Mouse (Mus musculus) kidney, embryonic 15.5 days (tissue): ENCODE measurements at regions not wholly inside any gene's neighbourhood (a gene's known extent, or its start where the extent isn't known, plus 50 kb on each side); places are given as distances from the start of the nearest gene placed in this dataset.

Source experiments
- ATAC-seq: fragments of 200-750 bp; cut with Nextera tagmentation; replicated peaks from 2 replicates; pipeline ENCODE4 v1.8.0; 2017; ENCODE audit warnings: moderate TSS enrichment; ENCODE audit not compliant: low FRiP score
- H3K27ac ChIP-seq: fragments of 300-500 bp; sonication (generic); 2 replicates; pipeline ENCODE4 v1.5.1; 2015; ENCODE audit warnings: mild to moderate bottlenecking, inconsistent platforms
- H3K27me3 ChIP-seq: fragments of 300-500 bp; sonication (generic); 2 replicates; pipeline ENCODE4 v1.6.1; 2015; ENCODE audit warnings: inconsistent platforms
- H3K36me3 ChIP-seq: fragments of 300-500 bp; sonication (generic); 2 replicates; pipeline ENCODE4 v1.6.1; 2015; ENCODE audit warnings: inconsistent platforms
- H3K4me1 ChIP-seq: fragments of 300-500 bp; sonication (generic); 2 replicates; pipeline ENCODE4 v1.6.1; 2015; ENCODE audit warnings: inconsistent platforms
- H3K4me2 ChIP-seq: fragments of 300-500 bp; sonication (generic); 2 replicates; pipeline ENCODE4 v1.6.1; 2015; ENCODE audit warnings: moderate library complexity, mild to moderate bottlenecking, inconsistent platforms
- H3K4me3 ChIP-seq: fragments of 300-500 bp; sonication (generic); replicated peaks from 2 replicates; pipeline ENCODE4 v1.5.1; 2015; ENCODE audit warnings: mild to moderate bottlenecking, inconsistent platforms
- H3K9ac ChIP-seq: fragments of 300-500 bp; sonication (generic); 2 replicates; pipeline ENCODE4 v1.6.1; 2015; ENCODE audit warnings: mild to moderate bottlenecking, inconsistent platforms
- H3K9me3 ChIP-seq: fragments of 300-500 bp; sonication (generic); replicated peaks from 2 replicates; pipeline ENCODE4 v1.6.1; 2016; ENCODE audit warnings: inconsistent platforms
- WGBS: fragments of 180-500 bp; shearing (Covaris S2); methylation state at CpG from one replicate; pipeline ENCODE4 v1.1.7; 2015; ENCODE audit warnings: mixed read lengths; 5-methylcytosine and 5-hydroxymethylcytosine counted together

GRCm38 (mm10) chr9:23050751-23051150 is 172.1 kb upstream of the Bmper start:
- H3K4me3 ChIP-seq: no peak overlapping the region
- H3K27ac ChIP-seq: no peak overlapping the region
- 46% methylated on average over 2 of the region's 2 CpGs for WGBS
- no peaks in the 10 kb centered on the region for H3K4me1 ChIP-seq
- no peaks in the 10 kb centered on the region for H3K27me3 ChIP-seq
- no peak overlapping the region for H3K4me2 ChIP-seq
- H3K9ac ChIP-seq: no peak overlapping the region
- no peaks in the 10 kb centered on the region for H3K9me3 ChIP-seq
- no peak for ATAC-seq
- no peaks in the 10 kb centered on the region for H3K36me3 ChIP-seq

GRCm38 (mm10) chr9:23059526-23059925 is 163.3 kb upstream of the Bmper start:
- H3K9me3 ChIP-seq: no peaks in the 10 kb centered on the region
- no peak overlapping the region for H3K9ac ChIP-seq
- no peak overlapping the region for H3K4me2 ChIP-seq
- no peak overlapping the region for H3K4me3 ChIP-seq
- 68% methylated on average over 4 of the region's 4 CpGs for WGBS
- peaks cover 34% of the 10 kb centered on the region for H3K4me1 ChIP-seq
- no peaks in the 10 kb centered on the region for H3K36me3 ChIP-seq
- no peaks in the 10 kb centered on the region for H3K27me3 ChIP-seq
- no peak overlapping the region for H3K27ac ChIP-seq
- ATAC-seq: no peak

GRCm38 (mm10) chr9:23060526-23060925 is 162.3 kb upstream of the Bmper start:
- Histone ChIP-seq H3K9me3 (no peaks in the 10 kb centered on the region), H3K27ac (peak overlapping the region; percentile 50; the same call in 1 of the 2 replicates), H3K4me2 (no peak overlapping the region), H3K4me3 (no peak overlapping the region), H3K27me3 (no peaks in the 10 kb centered on the region), H3K9ac (no peak overlapping the region), H3K4me1 (peaks cover 34% of the 10 kb centered on the region), H3K36me3 (no peaks in the 10 kb centered on the region)
- ATAC-seq: no peak

GRCm38 (mm10) chr9:23061179-23061929 is 161.5 kb upstream of the Bmper start:
- Histone ChIP-seq H3K4me3 (no peak overlapping the region), H3K36me3 (no peaks in the 10 kb centered on the region), H3K4me1 (peaks cover 34% of the 10 kb centered on the region), H3K27ac (peak overlapping the region; percentile 50), H3K4me2 (no peak overlapping the region), H3K9ac (no peak overlapping the region), H3K27me3 (no peaks in the 10 kb centered on the region), H3K9me3 (no peaks in the 10 kb centered on the region)
- 18% methylated on average over 4 of the region's 4 CpGs for WGBS
- ATAC-seq: no peak

- Histone ChIP-seq H3K9ac (no peak overlapping the region), H3K36me3 (no peaks in the 10 kb centered on the region), H3K27me3 (no peaks in the 10 kb centered on the region), H3K4me1 (peaks cover 34% of the 10 kb centered on the region), H3K9me3 (no peaks in the 10 kb centered on the region), H3K4me2 (no peak overlapping the region), H3K27ac (peak overlapping the region; percentile 50), H3K4me3 (no peak overlapping the region)
- ATAC-seq: no peak
- WGBS: 44% methylated on average over 8 of the region's 8 CpGs
Observed at GRCm38 (mm10) chr9:23062057-23062655, 160.7 kb upstream of the Bmper start.

- Histone ChIP-seq H3K4me3 (no peak overlapping the region), H3K9me3 (no peaks in the 10 kb centered on the region), H3K4me1 (peaks cover 34% of the 10 kb centered on the region), H3K4me2 (no peak overlapping the region), H3K27me3 (no peaks in the 10 kb centered on the region), H3K27ac (peak overlapping the region; percentile 50; the same call in 1 of the 2 replicates), H3K9ac (no peak overlapping the region), H3K36me3 (no peaks in the 10 kb centered on the region)
- ATAC-seq: 0 out of 2 replicates have a peak, but pooled peaks have one; percentile 60
- WGBS: 39% methylated on average over 7 of the region's 7 CpGs
Observed at GRCm38 (mm10) chr9:23062656-23063444, 160.0 kb upstream of the Bmper start.

GRCm38 (mm10) chr9:23064001-23064400 is 158.9 kb upstream of the Bmper start:
- Histone ChIP-seq H3K9me3 (no peaks in the 10 kb centered on the region), H3K4me2 (no peak overlapping the region), H3K9ac (no peak overlapping the region), H3K4me1 (peaks cover 34% of the 10 kb centered on the region), H3K36me3 (no peaks in the 10 kb centered on the region), H3K4me3 (no peak overlapping the region), H3K27me3 (no peaks in the 10 kb centered on the region), H3K27ac (no peak overlapping the region)
- no peak for ATAC-seq
- WGBS: 87% methylated on average over 2 of the region's 2 CpGs

GRCm38 (mm10) chr9:23064811-23065210 is 158.1 kb upstream of the Bmper start:
- no peaks in the 10 kb centered on the region for H3K27me3 ChIP-seq
- H3K9ac ChIP-seq: no peak overlapping the region
- no peak overlapping the region for H3K4me2 ChIP-seq
- WGBS: 91% methylated on average over 3 of the region's 3 CpGs
- no peaks in the 10 kb centered on the region for H3K36me3 ChIP-seq
- H3K4me3 ChIP-seq: no peak overlapping the region
- no peak for ATAC-seq
- H3K27ac ChIP-seq: no peak overlapping the region
- no peaks in the 10 kb centered on the region for H3K9me3 ChIP-seq
- peaks cover 30% of the 10 kb centered on the region for H3K4me1 ChIP-seq

GRCm38 (mm10) chr9:23068101-23068791 is 154.6 kb upstream of the Bmper start:
- Histone ChIP-seq H3K4me2 (no peak overlapping the region), H3K9ac (no peak overlapping the region), H3K27me3 (no peaks in the 10 kb centered on the region), H3K4me3 (no peak overlapping the region), H3K4me1 (peaks cover under 1% of the 10 kb centered on the region; the same call in 1 of the 2 replicates), H3K36me3 (no peaks in the 10 kb centered on the region), H3K27ac (no peak overlapping the region), H3K9me3 (no peaks in the 10 kb centered on the region)
- no peak for ATAC-seq
- 47% methylated on average over 6 of the region's 6 CpGs for WGBS

- no peaks in the 10 kb centered on the region for H3K36me3 ChIP-seq
- H3K9me3 ChIP-seq: no peaks in the 10 kb centered on the region
- H3K4me3 ChIP-seq: no peak overlapping the region
- no peak overlapping the region for H3K27ac ChIP-seq
- H3K4me2 ChIP-seq: no peak overlapping the region
- WGBS: 94% methylated on average over 7 of the region's 7 CpGs
- H3K9ac ChIP-seq: no peak overlapping the region
- no peaks in the 10 kb centered on the region for H3K27me3 ChIP-seq
- ATAC-seq: no peak
- no peaks in the 10 kb centered on the region for H3K4me1 ChIP-seq
Observed at GRCm38 (mm10) chr9:23069161-23069560, 153.7 kb upstream of the Bmper start.

GRCm38 (mm10) chr9:23071006-23071405 is 151.9 kb upstream of the Bmper start:
- Histone ChIP-seq H3K4me1 (no peaks in the 10 kb centered on the region), H3K27ac (no peak overlapping the region), H3K9me3 (no peaks in the 10 kb centered on the region), H3K9ac (no peak overlapping the region), H3K27me3 (no peaks in the 10 kb centered on the region), H3K36me3 (no peaks in the 10 kb centered on the region), H3K4me2 (no peak overlapping the region), H3K4me3 (no peak overlapping the region)
- ATAC-seq: no peak
- 45% methylated on average over 2 of the region's 2 CpGs for WGBS

GRCm38 (mm10) chr9:23072741-23073140 is 150.1 kb upstream of the Bmper start:
- H3K4me2 ChIP-seq: no peak overlapping the region
- H3K4me3 ChIP-seq: no peak overlapping the region
- H3K36me3 ChIP-seq: no peaks in the 10 kb centered on the region
- H3K27ac ChIP-seq: no peak overlapping the region
- H3K9ac ChIP-seq: no peak overlapping the region
- H3K9me3 ChIP-seq: no peaks in the 10 kb centered on the region
- no peak for ATAC-seq
- H3K4me1 ChIP-seq: no peaks in the 10 kb centered on the region
- WGBS: 83% methylated on average over 8 of the region's 8 CpGs
- H3K27me3 ChIP-seq: no peaks in the 10 kb centered on the region
